Mouse (Mus musculus) midbrain, postnatal 0 days (tissue): ENCODE measurements at regions not wholly inside any gene's neighbourhood (a gene's known extent, or its start where the extent isn't known, plus 50 kb on each side); places are given as distances from the start of the nearest gene placed in this dataset.

Experiments used
- ATAC-seq: fragments of 200-750 bp; cut with Nextera tagmentation; 2 replicates; pipeline ENCODE4 v1.8.0; 2017; ENCODE audit warnings: moderate number of reproducible peaks, mild to moderate bottlenecking, moderate TSS enrichment, moderate library complexity; ENCODE audit not compliant: low FRiP score
- DNase-seq: peaks from one replicate; pipeline ENCODE4 v3.0.0-alpha.2; 2015; ENCODE audit warnings: low spot score
- H3K27ac ChIP-seq: fragments of 300-500 bp; sonication (generic); 2 replicates; pipeline ENCODE4 v1.5.1; 2014; ENCODE audit warnings: low read depth, mild to moderate bottlenecking, low read length, mixed read lengths
- H3K27me3 ChIP-seq: fragments of 300-500 bp; sonication (generic); 2 replicates; pipeline ENCODE4 v1.6.1; 2014; ENCODE audit warnings: low read length, control low read depth, mixed read lengths; ENCODE audit not compliant: insufficient read depth
- H3K36me3 ChIP-seq: fragments of 300-500 bp; sonication (generic); 2 replicates; pipeline ENCODE4 v1.6.1; 2014; ENCODE audit warnings: low read length, control low read depth, mixed read lengths; ENCODE audit not compliant: insufficient read depth
- H3K4me1 ChIP-seq: fragments of 300-500 bp; sonication (generic); 2 replicates; pipeline ENCODE4 v1.6.1; 2014; ENCODE audit warnings: mild to moderate bottlenecking, control low read depth, antibody characterized with exemption, low read length, mixed read lengths; ENCODE audit not compliant: insufficient read depth
- H3K4me2 ChIP-seq: fragments of 300-500 bp; sonication (generic); 2 replicates; pipeline ENCODE4 v1.6.1; 2014; ENCODE audit warnings: low read depth, mild to moderate bottlenecking, low read length, mixed read lengths; ENCODE audit not compliant: poor library complexity, severe bottlenecking
- H3K4me3 ChIP-seq: fragments of 300-500 bp; sonication (generic); 2 replicates; pipeline ENCODE4 v1.5.1; 2014; ENCODE audit warnings: low read depth, mild to moderate bottlenecking, low read length, moderate library complexity
- H3K9ac ChIP-seq: fragments of 300-500 bp; sonication (generic); replicated peaks from 2 replicates; pipeline ENCODE4 v1.6.1; 2014; ENCODE audit warnings: mild to moderate bottlenecking, low read length, moderate library complexity, mixed read lengths; ENCODE audit not compliant: poor library complexity, severe bottlenecking
- H3K9me3 ChIP-seq: fragments of 300-500 bp; sonication (generic); 2 replicates; pipeline ENCODE4 v1.6.1; 2016; ENCODE audit warnings: low read length, control low read depth
- CTCF ChIP-seq: IDR thresholded peaks from 2 replicates; pipeline ENCODE4 v1.5.1; 2016; ENCODE audit warnings: antibody characterized with exemption, mild to moderate bottlenecking
- WGBS: fragments of 180-500 bp; shearing (Covaris S2); extraction: QIAGEN DNeasy Blood & Tissue Kit; methylation state at CpG from one replicate; pipeline ENCODE4 v1.1.7; 2014; 5-methylcytosine and 5-hydroxymethylcytosine counted together

DNA sequence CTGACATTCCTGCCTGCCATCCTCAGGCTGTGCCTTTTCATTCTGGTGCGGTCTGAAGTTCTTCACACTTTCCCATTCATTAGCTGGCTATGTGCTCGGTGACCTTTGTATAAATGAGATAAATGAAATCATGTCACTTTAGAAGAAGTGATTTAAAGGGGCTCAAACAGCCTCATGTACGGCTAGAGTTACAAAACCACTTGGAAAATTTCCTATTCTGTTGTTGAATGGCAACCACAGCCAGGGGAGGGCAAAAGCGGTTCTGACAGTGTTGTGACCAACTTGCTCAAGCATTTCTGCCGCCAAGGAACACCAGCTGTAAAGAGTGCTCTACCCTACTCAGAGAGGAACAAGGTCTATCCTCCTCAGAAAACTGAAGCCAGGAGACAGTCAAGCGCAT is 128.4 kb downstream of the Irs2 start:
- no peak for TF ChIP-seq CTCF
- DNase-seq = no peak
- Histone ChIP-seq H3K4me2 (no peak overlapping the region), H3K4me3 (no peak overlapping the region), H3K9me3 (no peaks in the 10 kb centered on the region), H3K4me1 (no peaks in the 10 kb centered on the region), H3K27me3 (no peaks in the 10 kb centered on the region), H3K36me3 (no peaks in the 10 kb centered on the region), H3K9ac (no peak overlapping the region), H3K27ac (no peak overlapping the region)
- no peak for ATAC-seq
- 63% methylated on average over 6 of the region's 6 CpGs for WGBS

- no peaks in the 10 kb centered on the region for H3K27me3 ChIP-seq
- no peak overlapping the region for H3K27ac ChIP-seq
- no peak overlapping the region for H3K4me3 ChIP-seq
- ATAC-seq (no peak), DNase-seq (no peak)
- no peak overlapping the region for H3K9ac ChIP-seq
- no peaks in the 10 kb centered on the region for H3K4me1 ChIP-seq
- H3K9me3 ChIP-seq = no peaks in the 10 kb centered on the region
- H3K36me3 ChIP-seq = no peaks in the 10 kb centered on the region
- WGBS = 88% methylated on average over 10 of the region's 10 CpGs
- no peak overlapping the region for H3K4me2 ChIP-seq
- TF ChIP-seq CTCF = no peak
Measured at GRCm38 (mm10) chr8:10879049-10879847, 129.0 kb downstream of the Irs2 start.

DNA sequence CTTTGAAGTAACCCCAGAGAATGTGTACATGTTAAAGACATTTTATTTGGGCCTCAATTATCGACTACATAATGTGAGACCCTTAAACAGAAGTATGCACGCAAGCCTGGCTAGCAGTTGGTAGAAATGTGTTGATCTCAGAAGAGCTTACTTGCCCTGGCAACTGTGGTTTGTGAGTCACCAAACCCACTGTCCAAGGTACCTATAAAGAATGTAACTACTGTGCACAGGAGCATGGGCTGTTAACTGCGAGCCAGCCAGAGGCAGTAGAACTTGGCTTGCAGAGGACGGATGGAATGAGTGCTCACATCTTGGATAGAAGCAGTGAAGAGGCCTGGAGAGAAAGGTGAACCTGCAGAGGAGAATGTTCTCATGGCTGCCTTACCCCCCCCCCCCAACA is 129.9 kb downstream of the Irs2 start:
- Histone ChIP-seq H3K27me3 (no peaks in the 10 kb centered on the region), H3K36me3 (no peaks in the 10 kb centered on the region), H3K27ac (no peak overlapping the region), H3K9me3 (no peaks in the 10 kb centered on the region), H3K4me1 (no peaks in the 10 kb centered on the region), H3K9ac (no peak overlapping the region), H3K4me2 (no peak overlapping the region), H3K4me3 (no peak overlapping the region)
- 90% methylated on average over 4 of the region's 4 CpGs for WGBS
- DNase-seq = no peak
- TF ChIP-seq CTCF = no peak
- ATAC-seq = no peak

DNA sequence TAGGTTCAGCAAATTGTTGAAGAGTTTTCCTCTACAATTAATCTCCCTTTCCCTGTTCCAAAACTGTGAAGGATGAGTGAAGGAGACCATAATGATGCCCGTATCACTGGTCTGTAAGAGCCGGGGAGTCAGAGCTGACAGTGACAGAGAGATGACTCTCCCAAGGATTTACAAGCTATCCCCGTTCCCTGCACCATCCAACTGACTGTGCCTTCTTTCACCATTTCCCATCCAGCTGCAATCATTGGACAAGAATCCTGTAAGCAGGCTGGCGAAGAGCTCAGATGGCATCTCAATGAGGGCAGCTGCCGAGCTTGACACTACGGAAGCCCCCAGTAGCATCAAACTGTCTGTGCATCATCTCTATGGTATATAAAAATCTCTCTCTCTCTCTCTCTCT is 133.1 kb downstream of the Irs2 start:
- DNase-seq (peak; percentile 46), ATAC-seq (0 out of 2 replicates have a peak, but pooled peaks have one; percentile 13)
- TF ChIP-seq CTCF = no peak
- Histone ChIP-seq H3K36me3 (no peaks in the 10 kb centered on the region), H3K4me2 (no peak overlapping the region), H3K9me3 (no peaks in the 10 kb centered on the region), H3K27ac (no peak overlapping the region), H3K4me1 (0 out of 2 replicates have a peak, but pooled peaks cover 8% of the 10 kb centered on the region), H3K9ac (no peak overlapping the region), H3K4me3 (no peak overlapping the region), H3K27me3 (no peaks in the 10 kb centered on the region)
- WGBS = 58% methylated on average over 6 of the region's 6 CpGs

DNA sequence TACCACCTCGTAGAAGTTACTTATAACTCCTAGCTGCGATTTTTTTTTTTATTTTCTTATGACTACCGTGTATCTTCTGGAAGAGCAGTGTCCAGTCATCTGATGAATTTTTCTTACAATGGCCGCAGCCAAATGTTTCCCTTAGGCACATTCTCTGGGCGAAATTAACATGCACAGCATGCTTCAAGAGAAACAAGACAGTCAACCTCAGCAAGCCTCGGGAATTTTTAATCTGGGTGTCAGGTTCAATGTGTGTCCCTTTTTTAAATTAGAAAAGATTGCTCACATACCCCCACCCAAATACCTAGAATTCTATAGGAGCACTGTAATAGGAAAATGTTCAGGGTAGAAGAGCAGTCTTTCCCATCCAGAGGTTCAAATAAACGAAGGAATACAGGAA is 136.8 kb downstream of the Irs2 start:
- Histone ChIP-seq H3K27ac (no peak overlapping the region), H3K9ac (no peak overlapping the region), H3K4me1 (0 out of 2 replicates have a peak, but pooled peaks cover 8% of the 10 kb centered on the region), H3K27me3 (no peaks in the 10 kb centered on the region), H3K4me3 (no peak overlapping the region), H3K4me2 (no peak overlapping the region), H3K36me3 (no peaks in the 10 kb centered on the region), H3K9me3 (no peaks in the 10 kb centered on the region)
- 54% methylated on average over 7 of the region's 7 CpGs for WGBS
- no peak for TF ChIP-seq CTCF
- no peak for ATAC-seq
- DNase-seq = peak; percentile 23

- H3K9ac ChIP-seq = no peak overlapping the region
- WGBS = 47% methylated on average over 13 of the region's 13 CpGs
- H3K4me3 ChIP-seq = no peak overlapping the region
- H3K27me3 ChIP-seq = no peaks in the 10 kb centered on the region
- ATAC-seq (no peak), DNase-seq (peak; percentile 59)
- no peak for TF ChIP-seq CTCF
- H3K36me3 ChIP-seq = no peaks in the 10 kb centered on the region
- no peak overlapping the region for H3K4me2 ChIP-seq
- 0 out of 2 replicates have a peak, but pooled peaks cover 8% of the 10 kb centered on the region for H3K4me1 ChIP-seq
- H3K27ac ChIP-seq = no peak overlapping the region
- no peaks in the 10 kb centered on the region for H3K9me3 ChIP-seq
Measured at GRCm38 (mm10) chr8:10870423-10871055, 137.7 kb downstream of the Irs2 start.
